Mouse (Mus musculus) intestine, embryonic 16.5 days (tissue): Measurements from ENCODE around the gene Arpc2. TPM values are rescaled to one million over a fixed set of nuclear protein-coding genes. Genes with fewer than 3 reads are reported as not detected.
"Not testable (repeated sequence)": the region's sequence is repeated elsewhere in the genome, so short reads cannot be mapped to it uniquely, and the experiment has no call there.

ENCODE experiments used
- ATAC-seq: fragments of 200-750 bp; cut with Nextera tagmentation; 2 replicates; pipeline ENCODE4 v1.8.0; 2017; ENCODE audit warnings: moderate TSS enrichment, moderate library complexity
- H3K27ac ChIP-seq: fragments of 300-500 bp; sonication (generic); 2 replicates; pipeline ENCODE4 v1.5.1; 2014; ENCODE audit warnings: mild to moderate bottlenecking, low read length
- H3K27me3 ChIP-seq: fragments of 300-500 bp; sonication (generic); replicated peaks from 2 replicates; pipeline ENCODE4 v1.6.1; 2014; ENCODE audit warnings: low read length, control low read depth, mixed read lengths; ENCODE audit not compliant: control insufficient read depth, insufficient read depth
- H3K36me3 ChIP-seq: fragments of 300-500 bp; sonication (generic); 2 replicates; pipeline ENCODE4 v1.6.1; 2014; ENCODE audit warnings: low read length, control low read depth; ENCODE audit not compliant: control insufficient read depth, insufficient read depth
- H3K4me1 ChIP-seq: fragments of 300-500 bp; sonication (generic); 2 replicates; pipeline ENCODE4 v1.6.1; 2014; ENCODE audit warnings: low read length, control low read depth, mixed read lengths; ENCODE audit not compliant: control insufficient read depth, insufficient read depth
- H3K4me2 ChIP-seq: fragments of 300-500 bp; sonication (generic); 2 replicates; pipeline ENCODE4 v1.6.1; 2014; ENCODE audit warnings: low read depth, low read length, control low read depth
- H3K4me3 ChIP-seq: fragments of 300-500 bp; sonication (generic); 2 replicates; pipeline ENCODE4 v1.5.1; 2014; ENCODE audit warnings: mild to moderate bottlenecking, low read length
- H3K9ac ChIP-seq: fragments of 300-500 bp; sonication (generic); 2 replicates; pipeline ENCODE4 v1.6.1; 2014; ENCODE audit warnings: low read depth, low read length
- H3K9me3 ChIP-seq: fragments of 300-500 bp; sonication (generic); 2 replicates; pipeline ENCODE4 v1.6.1; 2016; ENCODE audit warnings: low read length, control low read depth; ENCODE audit not compliant: control insufficient read depth
- WGBS: fragments of 180-500 bp; shearing (Covaris S2); extraction: QIAGEN DNeasy Blood & Tissue Kit; methylation state at CpG from one replicate; pipeline ENCODE4 v1.1.7; 2014; 5-methylcytosine and 5-hydroxymethylcytosine counted together
- polyA plus RNA-seq: library from polyadenylated mRNA; unstranded; fragments of >200 nt; fragmentation: Nextera tagmentation; extraction: Ambion mirVana; gene quantifications from 2 replicates; pipeline ENCODE4 v1.2.1, GENCODE M21; 2015

Arpc2 gene
- polyA plus RNA-seq, 1 experiment from 2014 or later: 575 TPM

GRCm38 (mm10) chr1:74284543-74285160 is 48.8 kb downstream of the Arpc2 start, which contains the start of the genes Aamp and Pnkd:
Gene Aamp (minus strand): TSS chr1:74284738.
Gene Pnkd (plus strand): TSS chr1:74284930.
- WGBS: under 1% methylated on average over 56 of the region's 56 CpGs
- peaks cover 20% of the 10 kb centered on the region for H3K36me3 ChIP-seq

GRCm38 (mm10) chr1:74285212-74286010 is 49.5 kb downstream of the Arpc2 start:
- ATAC-seq: no peak
- Histone ChIP-seq H3K9me3 (no peaks in the 10 kb centered on the region), H3K4me1 (peaks cover 33% of the 10 kb centered on the region), H3K36me3 (peaks cover 20% of the 10 kb centered on the region), H3K4me2 (peak overlapping the region; percentile 81), H3K27me3 (no peaks in the 10 kb centered on the region), H3K9ac (peak overlapping the region; percentile 76), H3K27ac (no peak overlapping the region), H3K4me3 (peak overlapping the region; percentile 78)
- WGBS: 4% methylated on average over 23 of the region's 23 CpGs

More at GRCm38 (mm10) chr1:74284543-74285160, 48.8 kb downstream of the Arpc2 start, which contains the start of the genes Aamp and Pnkd:
- Histone ChIP-seq H3K9ac (peak within 1 kb of the TSS; percentile 85), H3K4me3 (peak within 1 kb of the TSS; percentile 78), H3K27me3 (no peaks in the 10 kb centered on the region), H3K27ac (peak within 1 kb of the TSS; percentile 74), H3K4me2 (peak within 1 kb of the TSS; percentile 81), H3K4me1 (peaks cover 33% of the 10 kb centered on the region), H3K9me3 (no peaks in the 10 kb centered on the region)
- peak; percentile 97 for ATAC-seq

GRCm38 (mm10) chr1:74286869-74287607 is 51.2 kb downstream of the Arpc2 start:
- H3K4me3 ChIP-seq, H3K27me3 ChIP-seq, ATAC-seq, H3K9me3 ChIP-seq, H3K27ac ChIP-seq, H3K4me2 ChIP-seq, H3K9ac ChIP-seq: not testable (repeated sequence)
- H3K4me1 ChIP-seq: peaks cover 21% of the 10 kb centered on the region
- WGBS: 57% methylated on average over 15 of the region's 17 CpGs
- peaks cover 13% of the 10 kb centered on the region for H3K36me3 ChIP-seq

GRCm38 (mm10) chr1:74288327-74288726 is 52.4 kb downstream of the Arpc2 start:
- peaks cover 22% of the 10 kb centered on the region for H3K4me1 ChIP-seq
- 75% methylated on average over 4 of the region's 4 CpGs for WGBS
- no peak for ATAC-seq

GRCm38 (mm10) chr1:74289248-74289647 is 53.4 kb downstream of the Arpc2 start:
- 84% methylated on average over 9 of the region's 9 CpGs for WGBS
- 0 out of 2 replicates have a peak overlapping the region, but pooled peaks have one; percentile 9 for H3K27ac ChIP-seq
- peaks cover 25% of the 10 kb centered on the region for H3K4me1 ChIP-seq
- H3K4me2 ChIP-seq: no peak overlapping the region
- ATAC-seq: no peak
- no peaks in the 10 kb centered on the region for H3K27me3 ChIP-seq
- H3K36me3 ChIP-seq: peaks cover 8% of the 10 kb centered on the region; the same call in 1 of the 2 replicates
- no peaks in the 10 kb centered on the region for H3K9me3 ChIP-seq
- no peak overlapping the region for H3K4me3 ChIP-seq
- H3K9ac ChIP-seq: no peak overlapping the region

More at GRCm38 (mm10) chr1:74288327-74288726, 52.4 kb downstream of the Arpc2 start:
- Histone ChIP-seq H3K27ac (no peak overlapping the region), H3K9me3 (no peaks in the 10 kb centered on the region), H3K9ac (no peak overlapping the region), H3K4me2 (no peak overlapping the region), H3K36me3 (peaks cover 5% of the 10 kb centered on the region; the same call in 1 of the 2 replicates), H3K27me3 (no peaks in the 10 kb centered on the region), H3K4me3 (no peak overlapping the region)

- H3K9ac ChIP-seq: no peak overlapping the region
- WGBS: 80% methylated on average over 2 of the region's 2 CpGs
- no peak overlapping the region for H3K27ac ChIP-seq
- no peaks in the 10 kb centered on the region for H3K27me3 ChIP-seq
- H3K4me2 ChIP-seq: no peak overlapping the region
- peaks cover 8% of the 10 kb centered on the region; the same call in 1 of the 2 replicates for H3K36me3 ChIP-seq
- ATAC-seq: no peak
- no peaks in the 10 kb centered on the region for H3K9me3 ChIP-seq
- H3K4me3 ChIP-seq: no peak overlapping the region
- H3K4me1 ChIP-seq: peaks cover 29% of the 10 kb centered on the region
These were observed 53.9 kb downstream of the Arpc2 start for GRCm38 (mm10) chr1:74289740-74290139.

- Histone ChIP-seq H3K27ac (no peak overlapping the region), H3K27me3 (no peaks in the 10 kb centered on the region), H3K4me1 (peaks cover 33% of the 10 kb centered on the region), H3K4me2 (no peak overlapping the region), H3K36me3 (peaks cover 8% of the 10 kb centered on the region; the same call in 1 of the 2 replicates), H3K4me3 (no peak overlapping the region), H3K9me3 (no peaks in the 10 kb centered on the region), H3K9ac (no peak overlapping the region)
- WGBS: 80% methylated on average over 5 of the region's 5 CpGs
- no peak for ATAC-seq
These were observed 54.3 kb downstream of the Arpc2 start for GRCm38 (mm10) chr1:74290141-74290540.

GRCm38 (mm10) chr1:74292331-74293020 is 56.6 kb downstream of the Arpc2 start:
- 0 out of 2 replicates have a peak overlapping the region, but pooled peaks have one; percentile 17 for H3K27ac ChIP-seq
- peaks cover 8% of the 10 kb centered on the region; the same call in 1 of the 2 replicates for H3K36me3 ChIP-seq
- ATAC-seq: no peak

More at GRCm38 (mm10) chr1:74292331-74293020, 56.6 kb downstream of the Arpc2 start:
- H3K4me2 ChIP-seq: no peak overlapping the region
- H3K4me1 ChIP-seq: peaks cover 45% of the 10 kb centered on the region
- no peaks in the 10 kb centered on the region for H3K27me3 ChIP-seq
- H3K9ac ChIP-seq: no peak overlapping the region
- H3K9me3 ChIP-seq: no peaks in the 10 kb centered on the region
- WGBS: 89% methylated on average over 11 of the region's 11 CpGs
- H3K4me3 ChIP-seq: no peak overlapping the region
